Mouse (Mus musculus) ES-Bruce4 (cell line): ENCODE measurements around the gene Gm10644.

Source experiments
- CTCF ChIP-seq: IDR thresholded peaks from one replicate; pipeline ENCODE4 v1.8.1; 2011; ENCODE audit warnings: low read depth, low read length
- POLR2A ChIP-seq: IDR thresholded peaks from one replicate; pipeline ENCODE4 v1.8.1; 2011; ENCODE audit warnings: low read length; ENCODE audit not compliant: insufficient read depth

DNA sequence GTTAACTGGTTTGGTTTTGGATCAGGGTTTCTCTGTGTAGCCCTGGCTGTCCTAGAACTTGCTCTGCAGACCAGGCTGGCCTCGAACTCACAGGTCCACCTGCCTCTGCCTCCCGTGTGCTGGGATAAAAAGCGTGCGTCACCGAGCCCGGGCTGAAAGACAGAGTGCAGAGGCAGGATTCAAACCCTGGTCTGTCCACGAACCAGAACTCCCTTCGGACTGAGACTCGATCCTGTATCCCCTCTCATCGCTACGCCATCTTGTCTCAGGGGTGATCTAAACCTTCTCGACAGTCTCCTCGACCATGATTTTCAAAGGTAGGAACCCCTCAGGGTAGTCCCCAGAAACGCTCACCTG is 278 bp downstream of the Gm10644 start:
- TF ChIP-seq CTCF (no peak), POLR2A (no peak)
